Mouse (Mus musculus): ENCODE data around the gene Foxm1. TPM values are rescaled to one million over a fixed set of nuclear protein-coding genes. Genes with fewer than 3 reads are reported as not detected.
A peak's percentile ranks its signal among the peaks of the same experiment; 100 is the strongest.

Gene Foxm1
- total RNA-seq, 1 experiment, result 24.1 TPM

GRCm38 (mm10) chr6:128355201-128355681 lies 7.5 kb upstream of the Foxm1 start:
- peaks cover 0 to 14% of the 10 kb centered on the region in 2 experiments; a peak in 2 of 4 replicates for H3K4me1 ChIP-seq (ENCODE audit: control insufficient read depth in 2 of 2, insufficient read depth in 2 of 2, low read length in 2 of 2, poor library complexity in 1 of 2)
- peaks cover 25% of the 10 kb centered on the region for H3K36me3 ChIP-seq (ENCODE audit: control insufficient read depth, insufficient read depth, low read length, poor library complexity, severe bottlenecking)
- in situ Hi-C loops (cut with MboI; ENCODE audit: low sequenced_read_pairs in 2 of 2, unreplicated experiment in 2 of 2), result no loop called here
- H3K4me3 ChIP-seq (ENCODE audit: insufficient read depth in 1 of 2, low read depth in 1 of 2, low read length in 2 of 2, poor library complexity in 1 of 2, severe bottlenecking in 1 of 2), result peak overlapping the region; percentile 72 to 77
- peak; percentile 53 for DNase-seq (ENCODE audit: low read depth, low spot score)
- no peaks in the 10 kb centered on the region for H3K9me3 ChIP-seq (ENCODE audit: control insufficient read depth, insufficient read depth, low read depth, low read length)
- peak overlapping the region; percentile 71 for H3K27ac ChIP-seq (ENCODE audit: insufficient read depth, low read depth, low read length, poor library complexity, severe bottlenecking)
- peak overlapping the region; percentile 80 for H3K9ac ChIP-seq (ENCODE audit: insufficient read depth, low read depth, low read length, poor library complexity, severe bottlenecking)
- TF ChIP-seq HCFC1 (IDR thresholded peaks at IDR 0.05; ENCODE audit: borderline replicate concordance, insufficient read depth, low read length) (no peak), ZC3H11A (IDR thresholded peaks at IDR 0.05; ENCODE audit: borderline replicate concordance, low read depth, low read length) (no peak), ZNF384 (IDR thresholded peaks at IDR 0.05; ENCODE audit: low read depth, low read length) (no peak), CHD2 (IDR thresholded peaks at IDR 0.05; ENCODE audit: low read depth, low read length) (no peak), MAFK (IDR thresholded peaks at IDR 0.05; ENCODE audit: insufficient read depth, low read depth, low read length) (no peak)

GRCm38 (mm10) chr6:128355726-128356416 lies 6.9 kb upstream of the Foxm1 start, which contains the start of gene Tulp3:
Tulp3 (minus strand) TSS chr6:128355851.
- peak within 1 kb of the TSS; percentile 80 for H3K9ac ChIP-seq (ENCODE audit: insufficient read depth, low read depth, low read length, poor library complexity, severe bottlenecking)
- in situ Hi-C loops (cut with MboI; ENCODE audit: low sequenced_read_pairs in 2 of 2, unreplicated experiment in 2 of 2), result no loop called here
- H3K36me3 ChIP-seq (ENCODE audit: control insufficient read depth, insufficient read depth, low read length, poor library complexity, severe bottlenecking), result peaks cover 20% of the 10 kb centered on the region

GRCm38 (mm10) chr6:128358999-128359398 lies 3.8 kb upstream of the Foxm1 start:
- Histone ChIP-seq H3K27ac (ENCODE audit: insufficient read depth, low read depth, low read length, poor library complexity, severe bottlenecking) (no peak overlapping the region), H3K4me1 (ENCODE audit: control insufficient read depth in 2 of 2, insufficient read depth in 2 of 2, low read length in 2 of 2, poor library complexity in 1 of 2) (peaks cover 1 to 15% of the 10 kb centered on the region in 2 experiments; a peak in 2 of 4 replicates), H3K9ac (ENCODE audit: insufficient read depth, low read depth, low read length, poor library complexity, severe bottlenecking) (no peak overlapping the region), H3K36me3 (ENCODE audit: control insufficient read depth, insufficient read depth, low read length, poor library complexity, severe bottlenecking) (peaks cover 16% of the 10 kb centered on the region), H3K4me3 (ENCODE audit: insufficient read depth in 1 of 2, low read depth in 1 of 2, low read length in 2 of 2, poor library complexity in 1 of 2, severe bottlenecking in 1 of 2) (no peak overlapping the region), H3K9me3 (ENCODE audit: control insufficient read depth, insufficient read depth, low read depth, low read length) (no peaks in the 10 kb centered on the region)
- peak; percentile 61 for DNase-seq (ENCODE audit: low read depth, low spot score)
- in situ Hi-C loops (cut with MboI; ENCODE audit: low sequenced_read_pairs in 2 of 2, unreplicated experiment in 2 of 2), result no loop called here
- TF ChIP-seq ZC3H11A (IDR thresholded peaks at IDR 0.05; ENCODE audit: borderline replicate concordance, low read depth, low read length) (peak; percentile 83; the same call in 1 of the 2 replicates), MAFK (IDR thresholded peaks at IDR 0.05; ENCODE audit: insufficient read depth, low read depth, low read length) (no peak), CHD2 (IDR thresholded peaks at IDR 0.05; ENCODE audit: low read depth, low read length) (no peak)

More at GRCm38 (mm10) chr6:128355726-128356416, 6.9 kb upstream of the Foxm1 start, which contains the start of gene Tulp3:
- Histone ChIP-seq H3K4me1 (ENCODE audit: control insufficient read depth in 2 of 2, insufficient read depth in 2 of 2, low read length in 2 of 2, poor library complexity in 1 of 2) (peaks cover 0 to 14% of the 10 kb centered on the region in 2 experiments; a peak in 2 of 4 replicates), H3K9me3 (ENCODE audit: control insufficient read depth, insufficient read depth, low read depth, low read length) (no peaks in the 10 kb centered on the region), H3K27ac (ENCODE audit: insufficient read depth, low read depth, low read length, poor library complexity, severe bottlenecking) (peak within 1 kb of the TSS; percentile 71), H3K4me3 (ENCODE audit: insufficient read depth in 1 of 2, low read depth in 1 of 2, low read length in 2 of 2, poor library complexity in 1 of 2, severe bottlenecking in 1 of 2) (peak within 1 kb of the TSS; percentile 72 to 77)
- peak; percentile 92 for DNase-seq (ENCODE audit: low read depth, low spot score)
- TF ChIP-seq ZC3H11A (IDR thresholded peaks at IDR 0.05; ENCODE audit: borderline replicate concordance, low read depth, low read length) (no peak), HCFC1 (IDR thresholded peaks at IDR 0.05; ENCODE audit: borderline replicate concordance, insufficient read depth, low read length) (peak; percentile 53; the same call in 1 of the 2 replicates), CHD2 (IDR thresholded peaks at IDR 0.05; ENCODE audit: low read depth, low read length) (peak; percentile 83)

- Histone ChIP-seq H3K4me1 (ENCODE audit: control insufficient read depth in 2 of 2, insufficient read depth in 2 of 2, low read length in 2 of 2, poor library complexity in 1 of 2) (peaks cover 1 to 22% of the 10 kb centered on the region in 2 experiments; a peak in 2 of 4 replicates), H3K4me3 (ENCODE audit: insufficient read depth in 1 of 2, low read depth in 1 of 2, low read length in 2 of 2, poor library complexity in 1 of 2, severe bottlenecking in 1 of 2) (peak overlapping the region; percentile 94 to 95), H3K36me3 (ENCODE audit: control insufficient read depth, insufficient read depth, low read length, poor library complexity, severe bottlenecking) (peaks cover 23% of the 10 kb centered on the region), H3K27ac (ENCODE audit: insufficient read depth, low read depth, low read length, poor library complexity, severe bottlenecking) (peak overlapping the region; percentile 69; the same call in 1 of the 2 replicates), H3K9ac (ENCODE audit: insufficient read depth, low read depth, low read length, poor library complexity, severe bottlenecking) (peak overlapping the region; percentile 93), H3K9me3 (ENCODE audit: control insufficient read depth, insufficient read depth, low read depth, low read length) (no peaks in the 10 kb centered on the region)
- no peak for TF ChIP-seq ZNF384 (IDR thresholded peaks at IDR 0.05; ENCODE audit: low read depth, low read length)
- TF ChIP-seq MAFK (IDR thresholded peaks at IDR 0.05; ENCODE audit: insufficient read depth, low read depth, low read length), result no peak
- no peak for TF ChIP-seq HCFC1 (IDR thresholded peaks at IDR 0.05; ENCODE audit: borderline replicate concordance, insufficient read depth, low read length)
- TF ChIP-seq ZC3H11A (IDR thresholded peaks at IDR 0.05; ENCODE audit: borderline replicate concordance, low read depth, low read length), result no peak
- TF ChIP-seq CHD2 (IDR thresholded peaks at IDR 0.05; ENCODE audit: low read depth, low read length), result no peak
- in situ Hi-C loops (cut with MboI; ENCODE audit: low sequenced_read_pairs in 2 of 2, unreplicated experiment in 2 of 2), result no loop called here
- no peak for DNase-seq (ENCODE audit: low read depth, low spot score)
Measured at GRCm38 (mm10) chr6:128361901-128362300, 866 bp upstream of the Foxm1 start.
